Comparison of ENCODE assay signal across 8 mouse cellular contexts in the genomic region with DNA sequence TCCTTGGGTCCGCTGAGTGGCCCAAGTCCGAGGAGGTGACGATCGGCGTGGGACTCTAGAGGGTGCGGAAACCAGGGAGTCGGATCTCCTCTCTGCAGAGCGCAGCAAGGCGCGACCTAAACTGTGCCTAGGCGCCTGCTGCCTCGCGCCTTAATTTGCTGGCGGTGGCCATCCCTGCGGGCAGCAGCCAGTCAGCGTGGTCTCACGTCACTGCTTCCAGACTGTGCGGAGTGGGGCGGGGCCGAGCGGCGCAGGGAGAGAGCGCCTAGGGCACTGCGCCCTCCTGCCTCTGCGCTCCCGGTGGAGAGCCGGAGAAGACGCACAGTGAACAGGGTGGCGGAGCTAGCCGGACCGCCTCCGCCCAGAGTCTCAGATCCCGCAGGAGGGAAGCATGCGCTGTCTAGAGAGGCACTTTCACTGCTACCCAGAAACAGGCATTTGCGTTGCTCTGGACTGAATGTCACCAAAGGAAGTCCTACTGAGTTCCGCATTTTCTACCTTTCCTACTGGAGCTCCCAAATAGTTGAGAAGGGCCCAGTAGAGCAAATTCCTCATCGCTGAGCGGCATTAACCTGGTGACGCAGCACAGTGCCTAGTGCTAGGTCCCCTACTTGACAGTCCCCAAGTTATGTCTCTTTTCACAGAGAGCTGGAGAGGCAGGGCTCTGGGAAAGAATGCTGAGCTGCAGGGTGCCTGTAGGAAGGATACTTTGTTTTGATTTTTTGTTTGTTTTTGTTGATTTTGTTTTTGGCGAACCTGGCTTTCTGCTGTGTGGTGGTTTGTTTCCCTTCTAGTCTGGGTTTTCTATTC. TPM values are rescaled to one million over a fixed set of nuclear protein-coding genes. Genes with fewer than 3 reads are reported as not detected.
DNase-seq lines count a peak whose midpoint lies in the region; ATAC-seq and TF ChIP-seq lines count a peak whose summit lies in the region.

A gene (minus strand): TSS at position 144 of the 810 bp plus-strand sequence.

- peak within 1 kb of the TSS; percentile 61 for H3K4me2 ChIP-seq in lung, embryonic 14.5 days
- peak within 1 kb of the TSS; percentile 41 for H3K4me2 ChIP-seq in forebrain, embryonic 11.5 days (ENCODE audit: low read depth, low read length, severe bottlenecking)
- peak within 1 kb of the TSS; percentile 41 for H3K4me2 ChIP-seq in hindbrain, embryonic 12.5 days (replicated peaks)
- peak within 1 kb of the TSS; percentile 38 for H3K4me2 ChIP-seq in liver, embryonic 13.5 days

- H3K4me3 ChIP-seq in lung, embryonic 14.5 days (ENCODE audit: low read depth, low read length): peak within 1 kb of the TSS; percentile 38
- peak within 1 kb of the TSS; percentile 26 for H3K4me3 ChIP-seq in forebrain, embryonic 11.5 days (ENCODE audit: low read depth, low read length)
- peak within 1 kb of the TSS; percentile 29 for H3K4me3 ChIP-seq in hindbrain, embryonic 12.5 days
- H3K4me3 ChIP-seq in liver, embryonic 13.5 days (replicated peaks): peak within 1 kb of the TSS; percentile 43

- H3K27me3 ChIP-seq in lung, embryonic 14.5 days (ENCODE audit: insufficient read depth, low read length): peaks cover 99% of the 10 kb centered on the region
- peaks cover 87% of the 10 kb centered on the region for H3K27me3 ChIP-seq in forebrain, embryonic 11.5 days (ENCODE audit: control insufficient read depth, insufficient read depth, low read length)
- H3K27me3 ChIP-seq in hindbrain, embryonic 12.5 days: peaks cover 95% of the 10 kb centered on the region
- H3K27me3 ChIP-seq in liver, embryonic 13.5 days: peaks cover 99% of the 10 kb centered on the region

- no peaks in the 10 kb centered on the region for H3K9me3 ChIP-seq in lung, embryonic 14.5 days (ENCODE audit: low read depth, low read length)
- H3K9me3 ChIP-seq in forebrain, embryonic 11.5 days (ENCODE audit: control insufficient read depth, low read length): no peaks in the 10 kb centered on the region
- no peaks in the 10 kb centered on the region for H3K9me3 ChIP-seq in hindbrain, embryonic 12.5 days (replicated peaks)
- H3K9me3 ChIP-seq in liver, embryonic 13.5 days (replicated peaks): no peaks in the 10 kb centered on the region

- no peaks in the 10 kb centered on the region for H3K36me3 ChIP-seq in lung, embryonic 14.5 days (ENCODE audit: insufficient read depth)
- no peaks in the 10 kb centered on the region for H3K36me3 ChIP-seq in forebrain, embryonic 11.5 days (ENCODE audit: control insufficient read depth, insufficient read depth, low read length)
- no peaks in the 10 kb centered on the region for H3K36me3 ChIP-seq in hindbrain, embryonic 12.5 days
- H3K36me3 ChIP-seq in liver, embryonic 13.5 days: no peaks in the 10 kb centered on the region

- TF ChIP-seq CTCF in lung, embryonic 14.5 days (IDR thresholded peaks at IDR 0.05; ENCODE audit: low read depth): no peak; the same call in 1 of the 2 replicates

- ATAC-seq in lung, embryonic 14.5 days (ENCODE audit: insufficient read depth): peak; percentile 95
- peak; percentile 93 for ATAC-seq in forebrain, embryonic 11.5 days (replicated peaks; ENCODE audit: low FRiP score)
- ATAC-seq in hindbrain, embryonic 12.5 days (ENCODE audit: low FRiP score): peak; percentile 92
- ATAC-seq in liver, embryonic 13.5 days (ENCODE audit: low read depth): peak; percentile 76

- peak; percentile 78 for DNase-seq in lung, embryonic 14.5 days
- no peak for DNase-seq in lung, postnatal 10 days
- DNase-seq in forebrain, embryonic 11.5 days (ENCODE audit: low spot score): peak; percentile 88
- no peak for DNase-seq in liver, embryonic 13.5 days
- peak; percentile 33 to 76 for DNase-seq in urinary bladder, adult 18-20 months (ENCODE audit: low spot score in 2 of 2)
- DNase-seq in left cerebral cortex, adult 11 months (ENCODE audit: low spot score): no peak
- no peak for DNase-seq in cerebellum, postnatal 4 days (ENCODE audit: low spot score in 2 of 2)

- WGBS in lung, embryonic 14.5 days: 0% methylated on average over 38 of the region's 40 CpGs
- WGBS in forebrain, embryonic 11.5 days: 0% methylated on average over 38 of the region's 40 CpGs
- WGBS in hindbrain, embryonic 12.5 days: under 1% methylated on average over 39 of the region's 40 CpGs
- WGBS in liver, embryonic 13.5 days (ENCODE audit: insufficient replicate concordance): under 1% methylated on average over 40 of the region's 40 CpGs

- peak within 1 kb of the TSS; percentile 32; the same call in 1 of the 2 replicates for H3K27ac ChIP-seq in lung, embryonic 14.5 days (ENCODE audit: low read depth)
- H3K27ac ChIP-seq in forebrain, embryonic 11.5 days (ENCODE audit: low read depth, low read length): no peak within 1 kb of the TSS
- H3K27ac ChIP-seq in hindbrain, embryonic 12.5 days: no peak within 1 kb of the TSS
- no peak within 1 kb of the TSS for H3K27ac ChIP-seq in liver, embryonic 13.5 days

- peak within 1 kb of the TSS; percentile 41; the same call in 1 of the 2 replicates for H3K9ac ChIP-seq in lung, embryonic 14.5 days
- H3K9ac ChIP-seq in forebrain, embryonic 11.5 days (ENCODE audit: low read length): no peak within 1 kb of the TSS
- H3K9ac ChIP-seq in hindbrain, embryonic 12.5 days: no peak within 1 kb of the TSS
- peak within 1 kb of the TSS; percentile 41; the same call in 1 of the 2 replicates for H3K9ac ChIP-seq in liver, embryonic 13.5 days

- H3K4me1 ChIP-seq in lung, embryonic 14.5 days (ENCODE audit: insufficient read depth): no peaks in the 10 kb centered on the region
- H3K4me1 ChIP-seq in forebrain, embryonic 11.5 days (replicated peaks; ENCODE audit: control insufficient read depth, insufficient read depth, low read length): peaks cover 15% of the 10 kb centered on the region; the same call in 1 of the 2 replicates
- peaks cover 28% of the 10 kb centered on the region for H3K4me1 ChIP-seq in hindbrain, embryonic 12.5 days
- peaks cover 10% of the 10 kb centered on the region; the same call in 1 of the 2 replicates for H3K4me1 ChIP-seq in liver, embryonic 13.5 days (replicated peaks)

RNA-seq across cellular contexts. Expression of the gene that starts here (rescaled TPM):
- 0.32 and 1.6 TPM in 2 replicates for polyA plus RNA-seq in lung, embryonic 14.5 days (2014; fragmentation: Nextera tagmentation; extraction: Ambion mirVana)
- polyA plus RNA-seq in forebrain, embryonic 11.5 days (2014; fragmentation: Nextera tagmentation; extraction: Ambion mirVana): 0.48 TPM in 1 of 2 replicates, not detected in the other
- 3.0 and 3.1 TPM in 2 replicates for polyA plus RNA-seq in hindbrain, embryonic 12.5 days (2016; fragmentation: Nextera tagmentation; extraction: Ambion mirVana)
- polyA plus RNA-seq in liver, embryonic 13.5 days (2015; fragmentation: Nextera tagmentation; extraction: Ambion mirVana): 0.69 and 0.96 TPM in 2 replicates

Comparison
In these comparisons a context has a peak if more than half of its experiments do, and no peak if none do; other contexts are left out.
1. DNase-seq: peak in lung, embryonic 14.5 days (single experiment) and urinary bladder, adult 18-20 months (2 of 2); none in lung, postnatal 10 days (single experiment), liver, embryonic 13.5 days (single experiment), left cerebral cortex, adult 11 months (single experiment) and cerebellum, postnatal 4 days (0 of 2).
2. Peak in DNase-seq, ATAC-seq, H3K4me3 ChIP-seq and H3K4me2 ChIP-seq in forebrain, embryonic 11.5 days; RNA of the gene not detected or under 1 TPM.
3. Peak in ATAC-seq, H3K4me3 ChIP-seq, H3K9ac ChIP-seq and H3K4me2 ChIP-seq in liver, embryonic 13.5 days; RNA of the gene not detected or under 1 TPM.
4. Peak in every context shown above with its lines, with median percentiles within 50 percentile points of each other: ATAC-seq, H3K4me2 ChIP-seq and H3K4me3 ChIP-seq.